Mouse (Mus musculus): ENCODE results near the gene Klk10. TPM values are rescaled to one million over a fixed set of nuclear protein-coding genes. Genes with fewer than 3 reads are reported as not detected.
A peak's percentile ranks its signal among the peaks of the same experiment; 100 is the strongest.

Klk10 gene
- total RNA-seq (2021), result under 1 TPM; 0.83 to 1.00 TPM

DNA sequence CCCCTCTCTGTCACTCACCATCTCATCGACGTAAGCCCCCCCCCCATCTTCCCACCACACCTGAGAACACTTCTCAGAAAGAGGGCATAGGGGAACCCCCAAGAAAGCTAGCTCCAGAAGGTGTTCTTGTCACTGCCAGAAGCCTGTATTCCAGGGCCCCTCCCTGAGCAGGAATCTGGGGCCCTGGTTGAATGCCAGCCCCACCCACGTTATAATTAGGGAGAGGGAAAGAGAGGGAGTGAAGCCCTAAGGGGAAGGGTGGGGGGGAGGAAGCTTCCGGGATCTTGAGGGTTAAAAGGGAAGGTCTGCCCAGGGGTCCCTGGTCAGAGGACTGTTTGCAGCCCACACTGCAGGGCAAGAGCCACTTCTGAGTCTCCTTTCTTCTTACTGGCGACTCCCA is at the start of gene Klk10:
Gene Klk10, plus strand, starts transcription at position 290 of the 400 bp plus-strand sequence.
- no peak for DNase-seq

DNA sequence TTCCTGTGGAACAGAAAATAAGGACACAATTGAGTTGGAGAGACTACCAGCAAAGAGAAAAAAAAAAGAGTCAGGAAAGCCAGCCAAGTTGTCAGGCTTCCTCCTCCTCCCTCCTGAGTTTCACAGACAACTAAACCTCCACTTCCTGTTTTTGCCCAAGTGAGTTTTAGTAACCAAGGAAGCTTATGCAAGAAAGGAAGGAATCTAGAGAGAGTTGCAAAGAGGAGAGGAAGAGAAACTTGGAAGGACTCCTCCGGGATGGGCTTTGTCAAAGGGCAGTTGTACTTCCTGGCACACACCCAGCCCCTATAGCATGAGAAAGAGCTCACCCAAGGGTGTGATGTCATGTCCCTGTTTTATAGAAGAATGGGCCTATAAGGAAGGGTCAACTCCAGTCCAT is 33.0 kb upstream of the Klk10 start:
- no peak for DNase-seq

DNA sequence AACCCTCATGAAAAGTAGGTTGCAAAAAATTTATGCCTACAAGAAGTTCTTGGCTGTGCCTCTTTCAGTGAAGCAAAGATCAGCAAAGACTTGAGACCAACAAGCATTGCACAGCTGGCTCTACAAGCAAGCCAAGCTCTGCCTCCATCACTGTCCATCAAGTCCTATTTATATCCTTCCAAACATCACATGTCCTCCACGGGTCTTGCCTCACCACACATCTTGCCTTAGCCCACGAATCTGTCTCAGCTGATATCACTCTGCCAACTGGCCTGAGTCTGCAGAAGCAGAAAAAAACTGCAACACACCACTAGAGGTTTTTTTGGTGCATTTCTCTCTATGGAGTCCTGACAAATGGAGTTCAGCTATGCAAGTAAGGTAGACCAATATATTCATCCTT is 28.0 kb upstream of the Klk10 start:
- no peak for DNase-seq

DNA sequence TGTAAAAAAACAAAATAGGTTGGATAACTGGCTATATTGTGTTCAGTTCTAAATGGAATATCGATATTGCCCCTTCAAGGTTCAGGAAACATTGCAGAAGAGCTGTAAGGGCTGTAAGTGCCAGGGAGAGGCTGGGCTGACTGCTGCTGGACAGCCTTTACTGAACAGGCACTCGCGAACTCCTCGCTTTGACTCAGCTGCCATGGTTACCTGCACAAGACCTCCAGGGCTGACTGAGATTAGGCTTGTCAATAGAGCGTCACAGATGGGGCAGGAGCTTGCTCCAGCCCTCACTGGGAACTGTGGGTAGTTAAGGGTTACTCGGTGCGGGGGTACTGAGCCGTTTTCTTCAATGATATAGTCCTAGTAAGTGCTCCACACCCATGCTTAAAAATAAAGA is 14.4 kb upstream of the Klk10 start:
- no peak for DNase-seq

DNA sequence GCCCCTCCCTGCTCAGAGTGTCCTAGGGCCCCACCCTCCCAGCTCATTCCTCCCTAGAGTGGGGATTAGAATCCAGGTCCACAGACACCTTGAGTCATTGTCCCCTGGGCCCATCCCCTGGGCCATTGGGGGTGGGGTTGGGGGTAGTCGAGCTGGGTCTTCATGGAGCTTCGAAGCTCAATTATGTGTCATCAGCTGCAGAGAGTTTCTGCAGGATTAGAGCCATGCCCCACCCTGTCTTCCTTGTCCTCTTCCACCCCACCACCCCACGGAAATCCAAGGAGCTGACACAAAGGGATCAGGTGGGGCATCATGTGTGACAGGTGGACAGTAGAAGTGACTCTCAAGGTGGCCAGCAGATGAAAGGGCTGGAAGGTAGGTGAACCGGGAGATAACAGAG is 12.2 kb upstream of the Klk10 start, which contains the start of gene Klk12:
Gene Klk12, plus strand, starts transcription at position 301 of the 400 bp plus-strand sequence.
- DNase-seq, result no peak

DNA sequence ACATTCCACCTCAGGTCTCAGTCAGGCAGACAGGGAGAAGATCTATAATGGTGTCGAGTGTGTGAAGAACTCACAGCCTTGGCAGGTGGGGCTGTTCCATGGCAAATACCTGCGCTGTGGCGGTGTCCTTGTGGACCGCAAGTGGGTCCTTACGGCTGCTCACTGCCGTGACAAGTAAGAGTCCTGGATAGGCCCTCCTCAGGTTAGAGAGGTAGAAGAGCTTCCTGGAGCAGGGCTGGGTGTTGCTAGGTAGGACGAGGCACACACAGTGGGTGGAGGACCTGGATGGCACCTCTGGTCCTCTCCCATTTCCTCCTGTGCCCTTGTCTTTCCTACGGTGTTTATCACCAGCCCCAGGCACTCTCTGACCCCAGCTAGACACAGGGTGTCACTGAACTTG is 11.2 kb upstream of the Klk10 start:
- no peak for DNase-seq

DNA sequence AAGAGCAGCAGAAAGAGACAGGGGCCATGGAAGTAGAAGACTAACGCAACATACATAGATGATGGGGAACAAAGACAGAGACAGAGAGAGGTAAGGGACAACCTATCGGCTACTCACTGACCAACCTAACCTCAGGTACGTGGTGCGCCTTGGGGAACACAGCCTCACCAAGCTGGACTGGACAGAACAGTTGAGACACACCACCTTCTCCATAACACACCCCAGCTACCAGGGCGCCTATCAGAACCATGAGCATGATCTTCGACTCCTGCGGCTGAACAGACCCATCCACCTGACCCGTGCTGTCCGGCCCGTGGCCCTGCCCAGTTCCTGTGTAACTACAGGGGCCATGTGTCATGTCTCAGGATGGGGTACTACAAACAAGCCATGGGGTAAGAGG is 10.1 kb upstream of the Klk10 start:
- no peak for DNase-seq

DNA sequence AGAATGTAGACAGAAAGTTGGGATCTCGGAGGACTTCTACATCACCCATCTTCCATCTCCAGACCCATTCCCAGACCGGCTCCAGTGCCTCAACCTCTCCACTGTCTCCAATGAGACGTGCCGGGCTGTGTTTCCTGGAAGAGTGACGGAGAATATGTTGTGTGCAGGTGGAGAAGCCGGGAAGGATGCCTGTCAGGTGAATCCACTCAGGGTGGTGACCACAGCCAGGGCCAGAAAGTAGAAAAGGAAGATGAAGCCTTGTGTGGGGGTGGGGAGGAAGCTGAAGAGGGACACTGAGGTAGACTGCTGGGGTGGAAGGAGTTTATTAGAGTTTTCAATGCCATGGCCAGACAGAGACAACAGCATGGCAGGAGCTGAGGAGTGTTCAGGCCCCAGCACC is 8.9 kb upstream of the Klk10 start:
- no peak for DNase-seq

DNA sequence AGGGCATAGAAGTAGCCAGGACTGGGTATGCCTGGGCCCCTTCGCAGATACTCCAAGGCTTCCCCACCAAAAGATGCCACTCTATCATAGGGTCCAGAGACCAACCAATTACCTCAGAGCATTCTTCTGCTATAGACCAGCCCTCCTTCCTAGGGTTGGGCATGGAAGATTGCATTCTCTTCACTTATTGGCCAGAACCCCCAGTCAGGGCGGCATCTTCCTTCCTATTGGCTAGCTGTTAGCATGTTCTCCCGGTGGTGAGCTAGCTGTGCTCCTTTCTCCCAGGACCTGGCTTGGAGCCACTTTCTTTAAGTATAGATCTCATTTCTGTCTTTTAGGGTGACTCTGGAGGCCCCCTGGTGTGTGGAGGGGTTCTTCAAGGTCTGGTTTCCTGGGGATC is 7.9 kb upstream of the Klk10 start:
- DNase-seq, result no peak

DNA sequence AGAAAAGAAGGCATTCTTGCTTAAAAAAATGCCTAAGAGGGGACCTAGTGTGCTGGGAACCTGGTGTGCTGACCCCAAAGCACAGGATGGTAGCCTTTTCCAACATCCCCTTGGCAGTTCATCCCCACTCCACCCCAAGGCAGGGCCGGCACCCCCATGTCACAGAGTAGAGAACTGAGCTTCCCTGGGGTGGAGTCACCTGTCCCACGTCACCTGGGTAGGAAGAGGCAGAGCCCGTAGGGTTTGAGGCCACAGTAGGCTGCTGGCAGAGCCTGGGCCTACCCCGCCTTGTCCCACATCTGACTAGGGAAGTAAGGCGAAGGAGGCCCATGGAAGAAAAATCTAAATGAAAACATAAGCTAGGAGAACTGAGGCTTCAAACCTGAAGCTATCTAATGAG is 6.5 kb upstream of the Klk10 start, which contains the start of gene Klk11:
Gene Klk11, plus strand, starts transcription at position 241 of the 400 bp plus-strand sequence.
- DNase-seq, result no peak

DNA sequence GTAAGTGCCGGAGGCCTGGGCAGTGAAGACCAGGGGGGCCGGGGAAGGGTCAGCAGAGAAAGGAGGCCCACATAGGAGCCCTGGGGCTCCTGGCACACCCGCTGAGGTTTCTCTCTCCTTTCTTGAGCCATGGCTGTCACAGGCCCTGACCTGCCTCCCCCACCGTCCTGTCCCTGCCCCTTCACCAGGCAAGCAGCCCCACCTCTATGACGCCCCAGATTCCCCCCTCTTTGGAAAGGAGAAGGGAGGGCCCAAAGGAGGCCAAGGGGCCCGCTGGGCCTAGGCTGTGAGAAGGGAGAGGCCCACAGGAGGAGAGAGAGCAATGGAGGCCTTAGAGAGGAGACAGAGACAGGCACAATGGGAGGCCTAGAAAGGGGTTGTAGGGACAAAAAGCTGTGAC is 6.0 kb upstream of the Klk10 start:
- DNase-seq, result no peak

DNA sequence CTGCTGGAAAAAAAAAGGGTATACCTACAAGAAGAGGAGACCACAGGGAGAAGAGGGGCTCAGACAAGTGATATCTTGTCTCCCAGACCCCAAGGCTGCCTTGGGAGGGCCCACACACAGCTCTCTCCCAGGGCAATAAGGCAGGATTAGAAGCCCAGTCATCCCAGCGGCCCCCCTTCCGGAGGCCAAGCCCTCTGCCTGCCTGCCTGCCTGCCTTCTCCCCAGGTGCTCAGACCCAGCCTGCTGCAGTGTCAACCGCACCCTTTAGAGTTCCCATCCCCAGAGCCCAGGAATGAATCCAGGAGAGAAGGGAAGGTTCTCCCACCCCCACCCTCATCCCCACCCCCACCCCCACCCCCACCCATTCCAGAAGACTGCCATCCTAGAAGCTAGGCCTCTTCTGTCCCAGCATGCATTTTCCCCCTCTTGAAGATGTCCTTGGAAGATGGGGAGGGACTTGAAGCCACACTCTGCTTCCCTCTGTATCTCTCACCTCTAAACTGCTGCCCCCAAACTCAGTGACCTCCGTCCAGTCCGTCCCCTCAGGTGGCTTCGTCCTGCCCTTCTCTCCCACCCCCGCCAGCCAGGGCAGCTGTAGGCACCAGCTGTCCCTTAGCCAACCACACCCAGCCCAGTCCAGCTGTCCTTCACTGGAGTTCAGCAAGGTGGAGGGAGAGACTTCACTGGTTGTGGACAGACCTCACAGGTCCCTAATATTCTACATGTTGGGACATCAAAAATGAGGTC is 5.4 kb upstream of the Klk10 start:
- no peak for DNase-seq

DNA sequence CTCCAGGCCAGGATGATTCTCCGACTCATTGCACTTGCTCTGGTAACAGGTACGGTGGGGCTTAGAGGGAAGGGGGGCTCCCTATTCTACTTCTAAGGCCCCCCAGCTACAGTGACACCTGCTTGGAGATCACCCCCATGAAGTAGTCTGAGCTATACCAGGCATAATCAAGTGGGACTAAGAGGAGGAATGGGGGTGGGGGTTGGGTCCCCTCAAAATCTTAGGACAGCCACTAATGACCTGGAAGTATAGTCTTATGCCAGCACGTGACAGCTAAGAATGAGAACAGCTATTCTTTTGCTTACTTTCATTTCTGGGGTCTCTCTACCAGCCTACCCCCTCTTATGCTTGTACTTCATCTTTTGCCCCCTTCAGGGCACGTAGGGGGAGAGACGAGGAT is 4.3 kb upstream of the Klk10 start:
- no peak for DNase-seq

DNA sequence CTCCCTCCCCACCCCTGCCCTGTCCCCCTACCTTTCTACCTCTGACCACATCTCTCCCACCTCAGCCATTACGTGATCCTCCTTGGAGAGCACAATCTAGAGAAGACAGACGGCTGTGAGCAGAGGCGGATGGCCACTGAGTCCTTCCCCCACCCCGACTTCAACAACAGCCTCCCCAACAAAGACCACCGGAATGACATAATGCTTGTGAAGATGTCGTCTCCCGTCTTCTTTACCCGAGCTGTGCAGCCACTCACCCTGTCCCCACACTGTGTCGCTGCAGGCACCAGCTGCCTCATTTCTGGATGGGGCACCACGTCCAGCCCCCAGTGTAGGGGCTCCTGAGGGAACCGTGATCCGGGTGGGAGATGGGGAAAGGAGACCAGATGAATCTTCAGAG is 3.4 kb upstream of the Klk10 start:
- DNase-seq, result no peak

DNA sequence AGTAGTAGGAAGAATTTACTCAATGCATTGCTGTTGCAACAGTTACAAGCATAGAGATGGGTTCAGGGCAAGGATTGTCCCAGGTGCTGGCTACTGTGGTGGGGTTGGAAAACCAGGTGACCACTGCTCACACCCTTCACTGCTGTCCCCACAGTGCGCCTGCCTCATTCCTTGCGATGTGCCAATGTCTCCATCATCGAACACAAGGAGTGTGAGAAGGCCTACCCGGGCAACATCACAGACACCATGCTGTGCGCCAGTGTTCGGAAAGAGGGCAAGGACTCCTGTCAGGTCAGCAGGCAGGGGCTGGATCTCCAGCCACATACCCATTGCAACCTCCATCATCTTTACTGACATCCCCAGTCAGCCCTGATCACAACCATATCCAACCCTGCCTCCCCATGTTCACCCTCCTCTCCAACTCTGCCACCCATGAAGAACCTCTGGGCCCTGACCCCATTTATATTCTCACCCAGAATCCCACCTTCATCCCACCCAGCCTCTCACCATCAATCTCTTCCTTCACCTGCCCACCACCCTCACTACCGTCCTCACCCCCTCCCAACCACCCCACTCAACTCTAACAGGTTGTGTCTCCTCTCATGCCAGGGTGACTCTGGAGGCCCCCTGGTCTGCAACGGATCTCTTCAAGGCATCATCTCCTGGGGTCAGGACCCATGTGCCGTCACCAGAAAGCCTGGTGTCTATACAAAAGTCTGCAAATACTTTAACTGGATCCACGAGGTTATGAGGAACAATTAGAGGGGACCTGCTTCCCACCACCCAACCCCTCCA is 2.5 kb upstream of the Klk10 start:
- no peak for DNase-seq

DNA sequence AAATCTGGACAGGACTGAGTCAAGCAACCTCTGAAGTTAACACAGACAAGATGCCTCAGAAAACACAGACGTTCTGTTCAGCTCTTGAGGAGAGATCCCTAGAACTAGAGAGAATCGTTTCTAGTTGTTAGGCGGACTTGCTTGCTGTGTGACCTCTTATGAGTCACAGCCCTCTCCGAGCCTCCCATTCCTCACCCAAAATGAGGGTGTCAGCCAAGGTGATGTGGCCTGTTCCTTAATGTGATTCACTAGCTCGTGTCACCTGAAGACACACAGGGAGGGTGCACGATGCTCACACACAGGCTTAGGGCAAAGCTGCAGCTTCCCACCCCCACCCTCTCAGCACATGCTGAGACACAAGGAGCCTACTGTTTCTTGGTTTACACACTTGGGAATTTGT is 594 bp upstream of the Klk10 start:
- no peak for DNase-seq

DNA sequence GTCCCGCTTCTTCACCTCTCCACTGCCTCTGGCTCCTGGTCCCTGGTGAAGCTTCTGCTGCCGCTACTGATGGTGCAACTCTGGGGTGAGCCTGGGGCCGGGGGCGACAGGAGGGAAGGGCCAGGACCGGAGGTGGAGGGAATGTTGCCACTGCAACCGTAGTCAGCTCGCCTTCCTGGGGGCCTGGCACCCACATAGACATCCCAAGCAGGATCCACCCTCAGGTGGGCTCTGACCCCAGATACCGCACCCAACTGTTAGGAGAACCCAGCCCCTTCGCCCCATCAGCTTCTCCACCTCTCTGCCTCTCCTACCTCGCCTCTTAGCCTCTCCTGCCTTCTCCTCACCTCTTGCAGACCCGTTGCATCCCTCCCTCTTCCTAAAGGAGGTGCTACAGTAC is 706 bp downstream of the Klk10 start:
- no peak for DNase-seq

DNA sequence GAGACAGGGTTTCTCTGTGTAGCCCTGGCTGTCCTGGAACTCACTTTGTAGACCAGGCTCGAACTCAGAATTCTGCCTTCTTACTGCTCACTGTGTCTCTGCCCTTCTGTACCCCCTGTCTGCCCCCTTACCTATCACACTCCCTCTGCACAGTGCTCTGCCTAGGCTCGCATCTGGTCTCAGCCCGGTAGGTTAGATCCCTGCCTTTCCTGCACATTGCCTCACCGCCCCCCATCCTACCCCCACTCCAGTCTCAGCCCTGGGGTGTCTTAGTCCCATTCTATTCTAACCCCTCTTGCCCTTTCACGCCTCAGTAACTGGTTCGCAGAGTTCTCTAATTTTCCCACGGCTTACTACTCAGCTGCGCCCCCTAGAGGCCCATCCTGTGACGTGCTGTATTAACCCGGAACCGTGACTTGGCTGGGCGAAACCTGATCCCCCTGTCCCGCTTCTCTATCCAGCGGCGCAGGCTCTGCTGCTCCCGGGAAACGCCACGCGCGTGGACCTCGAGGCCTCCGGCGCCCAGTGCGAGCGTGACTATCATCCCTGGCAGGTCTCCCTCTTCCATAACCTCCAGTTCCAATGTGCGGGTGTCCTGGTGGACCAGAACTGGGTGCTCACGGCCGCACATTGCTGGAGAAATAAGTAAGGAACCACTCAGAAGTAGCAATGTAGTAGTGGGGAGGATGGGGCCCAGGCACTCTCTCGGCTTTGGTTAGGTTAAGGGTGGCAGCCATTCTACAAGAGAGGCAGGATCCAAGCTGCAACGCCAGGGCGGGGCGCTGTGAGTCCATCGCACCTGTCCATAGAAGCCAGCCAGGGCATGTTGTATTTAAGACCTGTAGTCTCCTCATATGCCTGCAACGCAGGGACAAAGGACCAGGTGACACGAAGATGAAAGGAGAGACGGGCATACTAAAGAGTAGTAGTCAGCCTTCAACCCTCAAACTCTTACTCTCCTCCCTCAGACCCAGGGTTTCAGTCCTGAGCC is 1.7 kb downstream of the Klk10 start:
- DNase-seq, result peak; percentile 60 to 62

DNA sequence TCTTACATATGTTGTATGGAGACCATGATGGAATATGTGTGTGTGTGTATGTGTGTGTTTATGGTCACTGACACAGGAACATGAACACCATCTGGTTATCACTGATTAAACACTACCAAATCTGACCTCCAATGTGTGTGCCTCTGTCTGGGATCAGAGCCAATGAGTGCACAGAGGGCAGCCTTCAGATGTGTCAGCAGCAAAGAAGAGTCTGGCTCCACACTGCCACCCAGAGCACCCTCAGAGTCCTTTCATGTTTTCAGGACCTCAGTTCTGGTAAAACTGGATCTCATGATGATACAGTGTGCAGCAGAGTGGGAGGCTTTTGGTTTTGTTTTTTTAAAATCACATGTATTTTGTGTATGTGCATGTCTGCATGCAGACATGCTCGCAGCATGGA is 4.5 kb downstream of the Klk10 start:
- DNase-seq, result no peak

DNA sequence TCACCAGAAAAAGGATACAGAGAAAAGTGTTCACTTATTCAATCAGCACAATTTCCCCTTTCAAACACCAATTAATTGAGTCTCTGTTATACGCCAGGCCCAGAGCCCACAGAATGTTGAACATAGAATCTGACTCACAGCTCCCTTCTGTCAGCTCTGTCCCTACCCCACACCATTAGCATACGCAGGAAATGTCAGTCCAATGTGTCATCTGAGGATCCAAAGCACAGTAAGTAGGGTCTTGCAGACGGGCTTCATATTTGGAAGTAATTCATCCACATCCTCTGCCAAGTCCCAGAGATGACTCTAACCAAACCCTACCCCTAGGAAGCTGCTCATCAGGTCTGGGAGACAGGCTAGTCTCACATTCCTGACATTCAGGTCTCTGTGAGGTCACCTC is 7.3 kb downstream of the Klk10 start:
- no peak for DNase-seq

DNA sequence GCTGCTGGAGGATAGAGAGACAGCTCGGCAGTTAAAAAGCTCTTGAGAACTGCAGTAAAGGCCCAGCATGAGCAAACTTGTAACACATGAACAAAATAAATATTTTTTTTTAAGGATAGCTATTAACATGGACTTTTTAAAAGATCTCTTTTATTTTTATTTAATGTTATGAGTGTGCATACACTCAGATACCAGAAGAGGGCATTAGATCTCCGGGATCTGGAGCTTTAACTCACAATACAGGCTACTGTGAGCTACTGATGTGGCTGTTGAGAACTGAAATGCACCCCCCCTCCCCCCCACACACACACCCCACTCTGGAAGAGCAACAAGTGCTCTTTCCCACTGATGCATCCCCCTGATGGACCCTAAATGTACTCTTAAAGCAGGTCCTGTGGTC is 8.5 kb downstream of the Klk10 start:
- DNase-seq, result no peak

DNA sequence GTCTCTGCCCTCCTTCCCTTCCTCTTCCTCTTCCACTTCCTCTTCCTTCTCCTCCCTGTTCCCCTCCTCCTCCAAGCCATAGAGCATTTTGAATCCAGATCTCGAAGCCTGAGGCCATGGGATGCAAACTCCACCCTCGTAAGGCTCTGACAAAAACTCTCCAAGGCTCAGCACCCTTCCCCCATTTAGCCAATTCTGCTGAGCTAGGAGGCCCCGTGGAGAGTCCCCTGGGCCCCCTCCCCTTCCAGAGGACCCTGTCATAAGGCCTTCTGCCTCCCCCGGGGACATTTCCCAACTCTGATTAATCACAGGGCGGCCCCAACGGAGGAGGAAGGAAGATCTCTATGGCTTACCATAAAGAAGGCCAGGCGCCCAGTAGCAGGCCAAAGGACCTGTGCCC is 10.8 kb downstream of the Klk10 start, which contains the start of gene Klk9:
Gene Klk9, plus strand, starts transcription at position 301 of the 400 bp plus-strand sequence.
- no peak for DNase-seq

DNA sequence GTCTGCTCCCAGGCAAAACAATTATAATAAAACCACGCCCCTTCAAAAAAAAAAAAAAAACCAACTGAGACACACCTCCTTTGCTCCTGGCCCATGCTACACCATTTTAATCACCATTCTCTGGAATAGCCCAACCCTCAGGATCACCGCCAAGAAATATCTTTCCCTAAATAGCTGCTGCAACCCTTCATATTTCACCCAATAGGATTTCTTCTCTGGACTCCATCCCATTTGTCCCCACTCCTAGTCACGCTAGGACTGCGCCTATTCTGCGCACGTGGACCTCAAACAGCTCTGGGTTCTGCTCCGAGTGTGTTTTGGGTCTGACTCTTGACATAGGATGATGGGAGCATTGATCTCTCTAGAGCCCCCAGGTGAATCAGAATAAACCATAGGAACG is 15.5 kb downstream of the Klk10 start:
- DNase-seq, result no peak
